31 mouse cellular contexts compared by ENCODE assay signal in the genomic region with DNA sequence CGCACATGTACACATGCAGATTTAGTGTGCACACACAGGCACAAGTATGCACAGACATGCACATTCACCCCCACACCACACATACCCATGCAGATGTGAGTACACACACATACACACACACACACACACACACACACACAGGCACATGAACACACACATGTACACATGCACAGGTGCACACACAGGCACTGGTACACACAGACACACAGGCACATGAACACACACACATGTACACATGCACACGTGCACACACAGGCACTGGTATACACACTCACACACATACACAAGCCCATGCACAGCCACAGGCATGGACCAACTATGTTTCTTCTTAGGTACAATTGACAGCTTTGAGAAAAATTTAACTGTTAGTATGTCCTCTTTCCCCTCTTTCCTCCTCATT.
"Had no signal": no experiment of that assay in that cellular context is flagged by ENCODE, and none has a peak within 500 bp of the region (broad histone marks: within the 10 kb centered on the region; RNA-seq: fewer than 3 reads in every experiment).

No protein-coding gene starts in this region.

- H3K27ac ChIP-seq: left cerebral cortex, adult 2 months; limb, embryonic 10.5 days; limb, embryonic 12.5 days; limb, embryonic 13.5 days; limb, embryonic 15.5 days; liver, embryonic 12.5 days; liver, embryonic 13.5 days; liver, embryonic 14.5 days; liver, embryonic 15.5 days; lung, embryonic 15.5 days; midbrain, embryonic 10.5 days; midbrain, embryonic 12.5 days; midbrain, embryonic 13.5 days; midbrain, embryonic 15.5 days; neural tube, embryonic 12.5 days; neural tube, embryonic 13.5 days had no signal

- H3K9ac ChIP-seq: limb, embryonic 12.5 days; limb, embryonic 13.5 days; limb, embryonic 15.5 days; liver, embryonic 12.5 days; liver, embryonic 13.5 days; liver, embryonic 14.5 days; liver, embryonic 15.5 days; liver, postnatal 0 days; lung, embryonic 14.5 days; lung, embryonic 15.5 days; midbrain, embryonic 12.5 days; midbrain, embryonic 13.5 days; midbrain, embryonic 15.5 days; neural tube, embryonic 12.5 days; neural tube, embryonic 13.5 days had no signal

- ATAC-seq: liver, embryonic 12.5 days; liver, postnatal 0 days; lung, postnatal 0 days; midbrain, embryonic 13.5 days; midbrain, embryonic 15.5 days; midbrain, embryonic 16.5 days had no signal

- DNase-seq: left cerebral cortex, postnatal 4 days; liver; liver, embryonic 13.5 days; liver, postnatal 0 days; lung, adult 18-20 months; lung, adult 2 months; lung, embryonic 14.5 days; lung, postnatal 10 days; lung, postnatal 14 days; lung, postnatal 36 days; lung, postnatal 4 days; midbrain, embryonic 14.5 days had no signal

- H3K36me3 ChIP-seq: limb, embryonic 10.5 days; limb, embryonic 12.5 days; limb, embryonic 13.5 days; limb, embryonic 15.5 days; liver, embryonic 12.5 days; liver, embryonic 13.5 days; liver, embryonic 15.5 days; lung, embryonic 15.5 days; midbrain, embryonic 10.5 days; midbrain, embryonic 12.5 days; midbrain, embryonic 13.5 days; midbrain, embryonic 15.5 days; neural tube, embryonic 12.5 days; neural tube, embryonic 13.5 days had no signal

- H3K4me2 ChIP-seq: limb, embryonic 12.5 days; limb, embryonic 13.5 days; limb, embryonic 15.5 days; liver, embryonic 11.5 days; liver, embryonic 12.5 days; liver, embryonic 13.5 days; liver, embryonic 15.5 days; lung, embryonic 14.5 days; lung, embryonic 15.5 days; midbrain, embryonic 11.5 days; midbrain, embryonic 12.5 days; midbrain, embryonic 13.5 days; midbrain, embryonic 15.5 days; neural tube, embryonic 12.5 days; neural tube, embryonic 13.5 days had no signal

- H3K4me3 ChIP-seq: left cerebral cortex, adult 2 months; limb, embryonic 10.5 days; limb, embryonic 12.5 days; limb, embryonic 13.5 days; limb, embryonic 15.5 days; liver, embryonic 12.5 days; liver, embryonic 13.5 days; liver, embryonic 15.5 days; lung, embryonic 15.5 days; midbrain, embryonic 10.5 days; midbrain, embryonic 12.5 days; midbrain, embryonic 13.5 days; midbrain, embryonic 15.5 days; neural tube, embryonic 12.5 days; neural tube, embryonic 13.5 days had no signal

- H3K9me3 ChIP-seq: limb, embryonic 10.5 days; limb, embryonic 12.5 days; limb, embryonic 13.5 days; limb, embryonic 15.5 days; liver, embryonic 12.5 days; liver, embryonic 13.5 days; liver, embryonic 15.5 days; lung, embryonic 15.5 days; midbrain, embryonic 10.5 days; midbrain, embryonic 12.5 days; midbrain, embryonic 13.5 days; midbrain, embryonic 15.5 days; neural tube, embryonic 12.5 days; neural tube, embryonic 13.5 days had no signal
